Mouse (Mus musculus) retina, adult 2 months (tissue): ENCODE data around the gene Dgke.
A peak's percentile ranks its signal among the peaks of the same experiment; 100 is the strongest.
"Not testable (repeated sequence)": the region's sequence is repeated elsewhere in the genome, so short reads cannot be mapped to it uniquely, and the experiment has no call there.

ENCODE experiments used
- DNase-seq: peaks from one replicate; pipeline ENCODE4 v3.0.0-alpha.2; 2012; ENCODE audit warnings: low read depth, low spot score

Gene Dgke

GRCm38 (mm10) chr11:89002621-89003020 lies 64.0 kb downstream of the Dgke start:
- DNase-seq: no peak

GRCm38 (mm10) chr11:89002068-89002467 lies 64.6 kb downstream of the Dgke start:
- no peak for DNase-seq

GRCm38 (mm10) chr11:89001569-89001968 lies 65.1 kb downstream of the Dgke start:
- DNase-seq: no peak

GRCm38 (mm10) chr11:89000527-89000819 lies 66.2 kb downstream of the Dgke start:
- no peak for DNase-seq

GRCm38 (mm10) chr11:88999723-89000526 lies 66.7 kb downstream of the Dgke start:
- no peak for DNase-seq

GRCm38 (mm10) chr11:88998974-88999722 lies 67.5 kb downstream of the Dgke start, which contains the start of gene Trim25:
Gene Trim25, plus strand, starts transcription at chr11:88999376.
- peak; percentile 82 for DNase-seq

GRCm38 (mm10) chr11:88998406-88998805 lies 68.2 kb downstream of the Dgke start:
- DNase-seq: no peak

GRCm38 (mm10) chr11:88997343-88997742 lies 69.3 kb downstream of the Dgke start:
- DNase-seq: not testable (repeated sequence)

- no peak for DNase-seq
Measured at GRCm38 (mm10) chr11:88996427-88996826, 70.2 kb downstream of the Dgke start.

GRCm38 (mm10) chr11:88995616-88996015 lies 71.0 kb downstream of the Dgke start:
- no peak for DNase-seq

GRCm38 (mm10) chr11:88994492-88994891 lies 72.2 kb downstream of the Dgke start:
- DNase-seq: no peak

GRCm38 (mm10) chr11:88993625-88994024 lies 73.0 kb downstream of the Dgke start:
- DNase-seq: no peak

- no peak for DNase-seq
Measured at GRCm38 (mm10) chr11:88993186-88993585, 73.5 kb downstream of the Dgke start.

- peak; percentile 60 for DNase-seq
Measured at GRCm38 (mm10) chr11:88989530-88989929, 77.1 kb downstream of the Dgke start.

- DNase-seq: no peak
Measured at GRCm38 (mm10) chr11:88988956-88989355, 77.7 kb downstream of the Dgke start.

- DNase-seq: no peak
Measured at GRCm38 (mm10) chr11:88986616-88987015, 80.0 kb downstream of the Dgke start.
